Mouse (Mus musculus): Measurements from ENCODE around the gene Plxna1.

Gene Plxna1

GRCm38 (mm10) chr6:89333964-89334702 is 28.3 kb downstream of the Plxna1 start:
- peaks cover 9% of the 10 kb centered on the region for H3K4me1 ChIP-seq (replicated peaks; ENCODE audit: low read depth, low read length)
- H3K4me3 ChIP-seq (replicated peaks; ENCODE audit: low read length) = no peak overlapping the region
- no peaks in the 10 kb centered on the region for H3K9me3 ChIP-seq (ENCODE audit: low read length)
- no peaks in the 10 kb centered on the region for H3K27me3 ChIP-seq (ENCODE audit: insufficient read depth, low read length)
- peaks cover 99% of the 10 kb centered on the region for H3K36me3 ChIP-seq (ENCODE audit: insufficient read depth, low read length)
- TF ChIP-seq POU5F1 (IDR thresholded peaks at IDR 0.05; ENCODE audit: borderline replicate concordance, low read length) (no peak), CTCF (conservative IDR thresholded peaks at IDR 0.05; ENCODE audit: low read length) (no peak), NANOG (IDR thresholded peaks at IDR 0.05; ENCODE audit: borderline replicate concordance, low read length) (no peak)

GRCm38 (mm10) chr6:89330957-89331356 is 31.5 kb downstream of the Plxna1 start:
- no peaks in the 10 kb centered on the region for H3K9me3 ChIP-seq (ENCODE audit: low read length)
- no peak for TF ChIP-seq POU5F1 (IDR thresholded peaks at IDR 0.05; ENCODE audit: borderline replicate concordance, low read length)
- H3K4me3 ChIP-seq (replicated peaks; ENCODE audit: low read length) = no peak overlapping the region
- no peaks in the 10 kb centered on the region for H3K27me3 ChIP-seq (ENCODE audit: insufficient read depth, low read length)
- H3K4me1 ChIP-seq (replicated peaks; ENCODE audit: low read depth, low read length) = peaks cover 39% of the 10 kb centered on the region
- peaks cover 100% of the 10 kb centered on the region for H3K36me3 ChIP-seq (ENCODE audit: insufficient read depth, low read length)

GRCm38 (mm10) chr6:89328634-89329033 is 33.8 kb downstream of the Plxna1 start:
- Histone ChIP-seq H3K4me3 (replicated peaks; ENCODE audit: low read length) (no peak overlapping the region), H3K9me3 (ENCODE audit: low read length) (no peaks in the 10 kb centered on the region), H3K27me3 (ENCODE audit: insufficient read depth, low read length) (no peaks in the 10 kb centered on the region), H3K36me3 (ENCODE audit: insufficient read depth, low read length) (peaks cover 100% of the 10 kb centered on the region), H3K4me1 (replicated peaks; ENCODE audit: low read depth, low read length) (peaks cover 40% of the 10 kb centered on the region)
- TF ChIP-seq NANOG (IDR thresholded peaks at IDR 0.05; ENCODE audit: borderline replicate concordance, low read length) (no peak), CTCF (conservative IDR thresholded peaks at IDR 0.05; ENCODE audit: low read length) (no peak), POU5F1 (IDR thresholded peaks at IDR 0.05; ENCODE audit: borderline replicate concordance, low read length) (no peak)

- H3K4me1 ChIP-seq (replicated peaks; ENCODE audit: low read depth, low read length) = peaks cover 40% of the 10 kb centered on the region
- no peaks in the 10 kb centered on the region for H3K27me3 ChIP-seq (ENCODE audit: insufficient read depth, low read length)
- no peak overlapping the region for H3K4me3 ChIP-seq (replicated peaks; ENCODE audit: low read length)
- no peak for TF ChIP-seq CTCF (conservative IDR thresholded peaks at IDR 0.05; ENCODE audit: low read length)
- no peak for TF ChIP-seq NANOG (IDR thresholded peaks at IDR 0.05; ENCODE audit: borderline replicate concordance, low read length)
- no peak for TF ChIP-seq POU5F1 (IDR thresholded peaks at IDR 0.05; ENCODE audit: borderline replicate concordance, low read length)
- 0 out of 2 replicates have a peak, but pooled peaks cover 2% of the 10 kb centered on the region for H3K9me3 ChIP-seq (ENCODE audit: low read length)
- peaks cover 100% of the 10 kb centered on the region for H3K36me3 ChIP-seq (ENCODE audit: insufficient read depth, low read length)
Observed at GRCm38 (mm10) chr6:89327746-89328491, 34.5 kb downstream of the Plxna1 start.

GRCm38 (mm10) chr6:89324842-89325241 is 37.6 kb downstream of the Plxna1 start:
- H3K4me3 ChIP-seq (replicated peaks; ENCODE audit: low read length) = no peak overlapping the region
- H3K27me3 ChIP-seq (ENCODE audit: insufficient read depth, low read length) = no peaks in the 10 kb centered on the region
- peaks cover 40% of the 10 kb centered on the region for H3K4me1 ChIP-seq (replicated peaks; ENCODE audit: low read depth, low read length)
- TF ChIP-seq NANOG (IDR thresholded peaks at IDR 0.05; ENCODE audit: borderline replicate concordance, low read length) (no peak), CTCF (conservative IDR thresholded peaks at IDR 0.05; ENCODE audit: low read length) (no peak), POU5F1 (IDR thresholded peaks at IDR 0.05; ENCODE audit: borderline replicate concordance, low read length) (no peak)
- peaks cover 100% of the 10 kb centered on the region for H3K36me3 ChIP-seq (ENCODE audit: insufficient read depth, low read length)
- 0 out of 2 replicates have a peak, but pooled peaks cover 5% of the 10 kb centered on the region for H3K9me3 ChIP-seq (ENCODE audit: low read length)

GRCm38 (mm10) chr6:89315263-89315662 is 47.2 kb downstream of the Plxna1 start:
- H3K4me1 ChIP-seq (replicated peaks; ENCODE audit: low read depth, low read length) = peaks cover 15% of the 10 kb centered on the region
- TF ChIP-seq CTCF (conservative IDR thresholded peaks at IDR 0.05; ENCODE audit: low read length) (no peak), POU5F1 (IDR thresholded peaks at IDR 0.05; ENCODE audit: borderline replicate concordance, low read length) (no peak), NANOG (IDR thresholded peaks at IDR 0.05; ENCODE audit: borderline replicate concordance, low read length) (no peak)
- H3K27me3 ChIP-seq (ENCODE audit: insufficient read depth, low read length) = peaks cover 7% of the 10 kb centered on the region; the same call in 1 of the 2 replicates
- H3K36me3 ChIP-seq (ENCODE audit: insufficient read depth, low read length) = peaks cover 38% of the 10 kb centered on the region
- H3K4me3 ChIP-seq (replicated peaks; ENCODE audit: low read length) = no peak overlapping the region
- no peaks in the 10 kb centered on the region for H3K9me3 ChIP-seq (ENCODE audit: low read length)

GRCm38 (mm10) chr6:89311518-89311917 is 50.9 kb downstream of the Plxna1 start:
- Histone ChIP-seq H3K4me1 (replicated peaks; ENCODE audit: low read depth, low read length) (peaks cover 39% of the 10 kb centered on the region), H3K36me3 (ENCODE audit: insufficient read depth, low read length) (peaks cover under 1% of the 10 kb centered on the region; the same call in 1 of the 2 replicates), H3K4me3 (replicated peaks; ENCODE audit: low read length) (no peak overlapping the region), H3K27me3 (ENCODE audit: insufficient read depth, low read length) (peaks cover 14% of the 10 kb centered on the region; the same call in 1 of the 2 replicates), H3K9me3 (ENCODE audit: low read length) (0 out of 2 replicates have a peak, but pooled peaks cover 4% of the 10 kb centered on the region)
- TF ChIP-seq NANOG (IDR thresholded peaks at IDR 0.05; ENCODE audit: borderline replicate concordance, low read length) (no peak), POU5F1 (IDR thresholded peaks at IDR 0.05; ENCODE audit: borderline replicate concordance, low read length) (no peak), CTCF (conservative IDR thresholded peaks at IDR 0.05; ENCODE audit: low read length) (no peak)

- Histone ChIP-seq H3K27me3 (ENCODE audit: insufficient read depth, low read length) (peaks cover 14% of the 10 kb centered on the region; the same call in 1 of the 2 replicates), H3K36me3 (ENCODE audit: insufficient read depth, low read length) (no peaks in the 10 kb centered on the region), H3K4me1 (replicated peaks; ENCODE audit: low read depth, low read length) (peaks cover 35% of the 10 kb centered on the region), H3K4me3 (replicated peaks; ENCODE audit: low read length) (no peak overlapping the region), H3K9me3 (ENCODE audit: low read length) (0 out of 2 replicates have a peak, but pooled peaks cover 8% of the 10 kb centered on the region)
- no peak for TF ChIP-seq POU5F1 (IDR thresholded peaks at IDR 0.05; ENCODE audit: borderline replicate concordance, low read length)
Observed at GRCm38 (mm10) chr6:89310236-89310635, 52.2 kb downstream of the Plxna1 start.
